Mouse (Mus musculus): ENCODE measurements around the gene Plekha7. TPM values are rescaled to one million over a fixed set of nuclear protein-coding genes. Genes with fewer than 3 reads are reported as not detected.

Gene Plekha7
- polyA plus RNA-seq, 1 experiment from 2014 or later: 7.0 TPM

GRCm38 (mm10) chr7:116285216-116285615 is 23.0 kb downstream of the Plekha7 start:
- Histone ChIP-seq H3K36me3 (ENCODE audit: control insufficient read depth, insufficient read depth, low read length) (no peaks in the 10 kb centered on the region), H3K9me3 (ENCODE audit: control insufficient read depth, low read length) (no peaks in the 10 kb centered on the region), H3K4me2 (ENCODE audit: low read length) (no peak overlapping the region), H3K27me3 (ENCODE audit: control insufficient read depth, insufficient read depth, low read length) (no peaks in the 10 kb centered on the region), H3K4me3 (replicated peaks; ENCODE audit: low read depth, low read length) (no peak overlapping the region), H3K27ac (replicated peaks; ENCODE audit: low read depth, low read length) (no peak overlapping the region), H3K4me1 (ENCODE audit: control insufficient read depth, insufficient read depth, low read length) (peaks cover 23% of the 10 kb centered on the region), H3K9ac (replicated peaks; ENCODE audit: low read length) (no peak overlapping the region)
- 82% methylated on average over 1 of the region's 1 CpGs for WGBS
- no peak for ATAC-seq (ENCODE audit: low FRiP score, low TSS enrichment)
- DNase-seq: no peak

GRCm38 (mm10) chr7:116282755-116283154 is 25.4 kb downstream of the Plekha7 start:
- H3K27me3 ChIP-seq (ENCODE audit: control insufficient read depth, insufficient read depth, low read length): no peaks in the 10 kb centered on the region
- H3K4me3 ChIP-seq (replicated peaks; ENCODE audit: low read depth, low read length): no peak overlapping the region
- no peak overlapping the region for H3K4me2 ChIP-seq (ENCODE audit: low read length)
- no peaks in the 10 kb centered on the region for H3K9me3 ChIP-seq (ENCODE audit: control insufficient read depth, low read length)
- H3K9ac ChIP-seq (replicated peaks; ENCODE audit: low read length): no peak overlapping the region
- H3K4me1 ChIP-seq (ENCODE audit: control insufficient read depth, insufficient read depth, low read length): peaks cover 28% of the 10 kb centered on the region
- WGBS: 4% methylated on average over 11 of the region's 11 CpGs
- ATAC-seq (ENCODE audit: low FRiP score, low TSS enrichment) (peak; percentile 51), DNase-seq (peak; percentile 74)
- H3K36me3 ChIP-seq (ENCODE audit: control insufficient read depth, insufficient read depth, low read length): no peaks in the 10 kb centered on the region
- H3K27ac ChIP-seq (replicated peaks; ENCODE audit: low read depth, low read length): peak overlapping the region; percentile 67

GRCm38 (mm10) chr7:116280126-116280525 is 28.1 kb downstream of the Plekha7 start:
- H3K4me3 ChIP-seq (replicated peaks; ENCODE audit: low read depth, low read length): no peak overlapping the region
- peak; percentile 34 for DNase-seq
- 0 out of 2 replicates have a peak, but pooled peaks have one; percentile 33 for ATAC-seq (ENCODE audit: low FRiP score, low TSS enrichment)
- no peaks in the 10 kb centered on the region for H3K27me3 ChIP-seq (ENCODE audit: control insufficient read depth, insufficient read depth, low read length)
- peaks cover 24% of the 10 kb centered on the region for H3K4me1 ChIP-seq (ENCODE audit: control insufficient read depth, insufficient read depth, low read length)
- H3K27ac ChIP-seq (replicated peaks; ENCODE audit: low read depth, low read length): 0 out of 2 replicates have a peak overlapping the region, but pooled peaks have one; percentile 5
- H3K9me3 ChIP-seq (ENCODE audit: control insufficient read depth, low read length): no peaks in the 10 kb centered on the region
- no peaks in the 10 kb centered on the region for H3K36me3 ChIP-seq (ENCODE audit: control insufficient read depth, insufficient read depth, low read length)
- no peak overlapping the region for H3K4me2 ChIP-seq (ENCODE audit: low read length)
- 32% methylated on average over 5 of the region's 5 CpGs for WGBS
- H3K9ac ChIP-seq (replicated peaks; ENCODE audit: low read length): no peak overlapping the region

- Histone ChIP-seq H3K4me2 (ENCODE audit: low read length) (no peak overlapping the region), H3K36me3 (ENCODE audit: control insufficient read depth, insufficient read depth, low read length) (no peaks in the 10 kb centered on the region), H3K9ac (replicated peaks; ENCODE audit: low read length) (no peak overlapping the region), H3K27ac (replicated peaks; ENCODE audit: low read depth, low read length) (no peak overlapping the region), H3K4me1 (ENCODE audit: control insufficient read depth, insufficient read depth, low read length) (peaks cover 20% of the 10 kb centered on the region), H3K27me3 (ENCODE audit: control insufficient read depth, insufficient read depth, low read length) (no peaks in the 10 kb centered on the region), H3K9me3 (ENCODE audit: control insufficient read depth, low read length) (no peaks in the 10 kb centered on the region), H3K4me3 (replicated peaks; ENCODE audit: low read depth, low read length) (no peak overlapping the region)
- DNase-seq (no peak), ATAC-seq (ENCODE audit: low FRiP score, low TSS enrichment) (no peak)
- WGBS: 36% methylated on average over 9 of the region's 9 CpGs
Observed at GRCm38 (mm10) chr7:116278280-116278679, 29.9 kb downstream of the Plekha7 start.

- Histone ChIP-seq H3K27ac (replicated peaks; ENCODE audit: low read depth, low read length) (no peak overlapping the region), H3K27me3 (ENCODE audit: control insufficient read depth, insufficient read depth, low read length) (no peaks in the 10 kb centered on the region), H3K9ac (replicated peaks; ENCODE audit: low read length) (no peak overlapping the region), H3K4me3 (replicated peaks; ENCODE audit: low read depth, low read length) (no peak overlapping the region), H3K4me1 (ENCODE audit: control insufficient read depth, insufficient read depth, low read length) (peaks cover 11% of the 10 kb centered on the region; the same call in 1 of the 2 replicates), H3K9me3 (ENCODE audit: control insufficient read depth, low read length) (no peaks in the 10 kb centered on the region), H3K36me3 (ENCODE audit: control insufficient read depth, insufficient read depth, low read length) (no peaks in the 10 kb centered on the region), H3K4me2 (ENCODE audit: low read length) (no peak overlapping the region)
- DNase-seq: no peak
- no peak for ATAC-seq (ENCODE audit: low FRiP score, low TSS enrichment)
Observed at GRCm38 (mm10) chr7:116276315-116276714, 31.9 kb downstream of the Plekha7 start.

GRCm38 (mm10) chr7:116273111-116273510 is 35.1 kb downstream of the Plekha7 start:
- no peak overlapping the region for H3K27ac ChIP-seq (replicated peaks; ENCODE audit: low read depth, low read length)
- H3K9ac ChIP-seq (replicated peaks; ENCODE audit: low read length): no peak overlapping the region
- 95% methylated on average over 6 of the region's 6 CpGs for WGBS
- ATAC-seq (ENCODE audit: low FRiP score, low TSS enrichment) (no peak), DNase-seq (no peak)
- no peaks in the 10 kb centered on the region for H3K36me3 ChIP-seq (ENCODE audit: control insufficient read depth, insufficient read depth, low read length)
- 0 out of 2 replicates have a peak, but pooled peaks cover 3% of the 10 kb centered on the region for H3K4me1 ChIP-seq (ENCODE audit: control insufficient read depth, insufficient read depth, low read length)
- no peaks in the 10 kb centered on the region for H3K9me3 ChIP-seq (ENCODE audit: control insufficient read depth, low read length)
- H3K4me3 ChIP-seq (replicated peaks; ENCODE audit: low read depth, low read length): no peak overlapping the region
- no peak overlapping the region for H3K4me2 ChIP-seq (ENCODE audit: low read length)
- no peaks in the 10 kb centered on the region for H3K27me3 ChIP-seq (ENCODE audit: control insufficient read depth, insufficient read depth, low read length)

GRCm38 (mm10) chr7:116269501-116269995 is 38.6 kb downstream of the Plekha7 start:
- 0 out of 2 replicates have a peak, but pooled peaks cover 3% of the 10 kb centered on the region for H3K4me1 ChIP-seq (ENCODE audit: control insufficient read depth, insufficient read depth, low read length)
- no peaks in the 10 kb centered on the region for H3K27me3 ChIP-seq (ENCODE audit: control insufficient read depth, insufficient read depth, low read length)
- H3K4me3 ChIP-seq (replicated peaks; ENCODE audit: low read depth, low read length): no peak overlapping the region
- ATAC-seq (ENCODE audit: low FRiP score, low TSS enrichment) (no peak), DNase-seq (no peak)
- no peaks in the 10 kb centered on the region for H3K9me3 ChIP-seq (ENCODE audit: control insufficient read depth, low read length)
- H3K4me2 ChIP-seq (ENCODE audit: low read length): no peak overlapping the region
- H3K36me3 ChIP-seq (ENCODE audit: control insufficient read depth, insufficient read depth, low read length): no peaks in the 10 kb centered on the region
- H3K9ac ChIP-seq (replicated peaks; ENCODE audit: low read length): no peak overlapping the region
- no peak overlapping the region for H3K27ac ChIP-seq (replicated peaks; ENCODE audit: low read depth, low read length)
- WGBS: 40% methylated on average over 6 of the region's 6 CpGs

GRCm38 (mm10) chr7:116268113-116268926 is 39.9 kb downstream of the Plekha7 start:
- Histone ChIP-seq H3K4me1 (ENCODE audit: control insufficient read depth, insufficient read depth, low read length) (0 out of 2 replicates have a peak, but pooled peaks cover 3% of the 10 kb centered on the region), H3K36me3 (ENCODE audit: control insufficient read depth, insufficient read depth, low read length) (no peaks in the 10 kb centered on the region), H3K27me3 (ENCODE audit: control insufficient read depth, insufficient read depth, low read length) (no peaks in the 10 kb centered on the region), H3K4me2 (ENCODE audit: low read length) (no peak overlapping the region), H3K9me3 (ENCODE audit: control insufficient read depth, low read length) (no peaks in the 10 kb centered on the region), H3K9ac (replicated peaks; ENCODE audit: low read length) (no peak overlapping the region), H3K27ac (replicated peaks; ENCODE audit: low read depth, low read length) (no peak overlapping the region), H3K4me3 (replicated peaks; ENCODE audit: low read depth, low read length) (no peak overlapping the region)
- ATAC-seq (ENCODE audit: low FRiP score, low TSS enrichment): no peak
- 57% methylated on average over 13 of the region's 13 CpGs for WGBS
- no peak for DNase-seq

- H3K9ac ChIP-seq (replicated peaks; ENCODE audit: low read length): no peak overlapping the region
- no peak for DNase-seq
- no peak overlapping the region for H3K4me2 ChIP-seq (ENCODE audit: low read length)
- no peak overlapping the region for H3K4me3 ChIP-seq (replicated peaks; ENCODE audit: low read depth, low read length)
- 44% methylated on average over 7 of the region's 7 CpGs for WGBS
- ATAC-seq (ENCODE audit: low FRiP score, low TSS enrichment): no peak
- no peak overlapping the region for H3K27ac ChIP-seq (replicated peaks; ENCODE audit: low read depth, low read length)
- no peaks in the 10 kb centered on the region for H3K9me3 ChIP-seq (ENCODE audit: control insufficient read depth, low read length)
- no peaks in the 10 kb centered on the region for H3K4me1 ChIP-seq (ENCODE audit: control insufficient read depth, insufficient read depth, low read length)
- no peaks in the 10 kb centered on the region for H3K27me3 ChIP-seq (ENCODE audit: control insufficient read depth, insufficient read depth, low read length)
- no peaks in the 10 kb centered on the region for H3K36me3 ChIP-seq (ENCODE audit: control insufficient read depth, insufficient read depth, low read length)
Observed at GRCm38 (mm10) chr7:116263281-116263680, 44.9 kb downstream of the Plekha7 start.
